Mouse (Mus musculus): ENCODE measurements at regions not wholly inside any gene's neighbourhood (a gene's known extent, or its start where the extent isn't known, plus 50 kb on each side); places are given as distances from the start of the nearest gene placed in this dataset.
A peak's percentile ranks its signal among the peaks of the same experiment; 100 is the strongest.

GRCm38 (mm10) chr4:30583417-30583816 lies 1380.5 kb upstream of the Map3k7 start:
- H3K9me3 ChIP-seq (replicated peaks) = no peaks in the 10 kb centered on the region
- WGBS = 68% methylated on average over 1 of the region's 1 CpGs
- no peak overlapping the region for H3K4me3 ChIP-seq
- H3K27ac ChIP-seq (replicated peaks) = no peak overlapping the region
- H3K27me3 ChIP-seq (ENCODE audit: low read depth, poor library complexity, severe bottlenecking) = no peaks in the 10 kb centered on the region
- H3K4me1 ChIP-seq = no peaks in the 10 kb centered on the region
- no peaks in the 10 kb centered on the region for H3K36me3 ChIP-seq
- DNase-seq (ENCODE audit: low spot score) = no peak

- no peaks in the 10 kb centered on the region for H3K27me3 ChIP-seq (ENCODE audit: low read depth, poor library complexity, severe bottlenecking)
- no peaks in the 10 kb centered on the region for H3K9me3 ChIP-seq (replicated peaks)
- no peaks in the 10 kb centered on the region for H3K36me3 ChIP-seq
- DNase-seq (ENCODE audit: low spot score) = peak; percentile 48
- H3K4me3 ChIP-seq = no peak overlapping the region
- WGBS = 20% methylated on average over 3 of the region's 3 CpGs
- H3K4me1 ChIP-seq = peaks cover 15% of the 10 kb centered on the region
- peak overlapping the region; percentile 50 for H3K27ac ChIP-seq (replicated peaks)
Measured at GRCm38 (mm10) chr4:30608858-30609257, 1355.0 kb upstream of the Map3k7 start.

- no peak for DNase-seq (ENCODE audit: low spot score)
- no peaks in the 10 kb centered on the region for H3K36me3 ChIP-seq
- H3K27me3 ChIP-seq (ENCODE audit: low read depth, poor library complexity, severe bottlenecking) = no peaks in the 10 kb centered on the region
- no peaks in the 10 kb centered on the region for H3K9me3 ChIP-seq (replicated peaks)
- H3K27ac ChIP-seq (replicated peaks) = no peak overlapping the region
- H3K4me3 ChIP-seq = no peak overlapping the region
- H3K4me1 ChIP-seq = peaks cover 15% of the 10 kb centered on the region
Measured at GRCm38 (mm10) chr4:30609795-30610194, 1354.1 kb upstream of the Map3k7 start.

GRCm38 (mm10) chr4:30610454-30610853 lies 1353.4 kb upstream of the Map3k7 start:
- WGBS = 89% methylated on average over 3 of the region's 3 CpGs
- no peaks in the 10 kb centered on the region for H3K27me3 ChIP-seq (ENCODE audit: low read depth, poor library complexity, severe bottlenecking)

More at GRCm38 (mm10) chr4:30610454-30610853, 1353.4 kb upstream of the Map3k7 start:
- Histone ChIP-seq H3K36me3 (no peaks in the 10 kb centered on the region), H3K4me3 (no peak overlapping the region), H3K9me3 (replicated peaks) (no peaks in the 10 kb centered on the region), H3K27ac (replicated peaks) (no peak overlapping the region), H3K4me1 (peaks cover 15% of the 10 kb centered on the region)
- DNase-seq (ENCODE audit: low spot score) = no peak

Measured in midbrain, embryonic 10.5 days (tissue).